Mouse (Mus musculus) adrenal gland, adult 8-10 months (tissue): ENCODE measurements at regions not wholly inside any gene's neighbourhood (a gene's known extent, or its start where the extent isn't known, plus 50 kb on each side); places are given as distances from the start of the nearest gene placed in this dataset.

ENCODE experiments used
- DNase-seq: peaks from one replicate; pipeline ENCODE4 v3.0.0; 2022

- no peak for DNase-seq
Observed at GRCm38 (mm10) chr12:35607652-35608051, 72.8 kb upstream of the Ahr start.

- DNase-seq, result no peak
Observed at GRCm38 (mm10) chr12:35603742-35604141, 68.9 kb upstream of the Ahr start.

- no peak for DNase-seq
Observed at GRCm38 (mm10) chr12:35602589-35602988, 67.8 kb upstream of the Ahr start.

GRCm38 (mm10) chr12:35598298-35598697, 63.5 kb upstream of the Ahr start:
- no peak for DNase-seq

- no peak for DNase-seq
Observed at GRCm38 (mm10) chr12:35592866-35593265, 58.0 kb upstream of the Ahr start.
